Mouse (Mus musculus) hindbrain, embryonic 15.5 days (tissue): Measurements from ENCODE around the gene 2310061I04Rik. TPM values are rescaled to one million over a fixed set of nuclear protein-coding genes. Genes with fewer than 3 reads are reported as not detected.
A peak's percentile ranks its signal among the peaks of the same experiment; 100 is the strongest.

Source experiments
- ATAC-seq: fragments of 200-750 bp; cut with Nextera tagmentation; 2 replicates; pipeline ENCODE4 v1.8.0; 2017; ENCODE audit warnings: low read depth, moderate number of reproducible peaks, moderate TSS enrichment; ENCODE audit not compliant: low FRiP score
- H3K27ac ChIP-seq: fragments of 300-500 bp; sonication (generic); replicated peaks from 2 replicates; pipeline ENCODE4 v1.5.1; 2015; ENCODE audit warnings: mild to moderate bottlenecking, inconsistent platforms
- H3K27me3 ChIP-seq: fragments of 300-500 bp; sonication (generic); 2 replicates; pipeline ENCODE4 v1.6.1; 2015; ENCODE audit warnings: control low read depth, inconsistent platforms
- H3K36me3 ChIP-seq: fragments of 300-500 bp; sonication (generic); 2 replicates; pipeline ENCODE4 v1.6.1; 2015; ENCODE audit warnings: control low read depth, inconsistent platforms
- H3K4me1 ChIP-seq: fragments of 300-500 bp; sonication (generic); replicated peaks from 2 replicates; pipeline ENCODE4 v1.6.1; 2015; ENCODE audit warnings: control low read depth, inconsistent platforms
- H3K4me2 ChIP-seq: fragments of 300-500 bp; sonication (generic); 2 replicates; pipeline ENCODE4 v1.6.1; 2015; ENCODE audit warnings: moderate library complexity, mild to moderate bottlenecking, inconsistent platforms
- H3K4me3 ChIP-seq: fragments of 300-500 bp; sonication (generic); 2 replicates; pipeline ENCODE4 v1.5.1; 2015; ENCODE audit warnings: mild to moderate bottlenecking, inconsistent platforms
- H3K9ac ChIP-seq: fragments of 300-500 bp; sonication (generic); 2 replicates; pipeline ENCODE4 v1.6.1; 2015; ENCODE audit warnings: inconsistent platforms
- H3K9me3 ChIP-seq: fragments of 300-500 bp; sonication (generic); 2 replicates; pipeline ENCODE4 v1.6.1; 2016; ENCODE audit warnings: control low read depth, inconsistent platforms
- WGBS: fragments of 180-500 bp; shearing (Covaris S2); methylation state at CpG from one replicate; pipeline ENCODE4 v1.1.7; 2015; 5-methylcytosine and 5-hydroxymethylcytosine counted together
- polyA plus RNA-seq: library from polyadenylated mRNA; unstranded; fragments of >200 nt; fragmentation: Nextera tagmentation; extraction: Ambion mirVana; gene quantifications from 2 replicates; pipeline ENCODE4 v1.2.1, GENCODE M21; 2015

Gene 2310061I04Rik
- polyA plus RNA-seq, 1 experiment from 2014 or later, result 68.6 TPM

DNA sequence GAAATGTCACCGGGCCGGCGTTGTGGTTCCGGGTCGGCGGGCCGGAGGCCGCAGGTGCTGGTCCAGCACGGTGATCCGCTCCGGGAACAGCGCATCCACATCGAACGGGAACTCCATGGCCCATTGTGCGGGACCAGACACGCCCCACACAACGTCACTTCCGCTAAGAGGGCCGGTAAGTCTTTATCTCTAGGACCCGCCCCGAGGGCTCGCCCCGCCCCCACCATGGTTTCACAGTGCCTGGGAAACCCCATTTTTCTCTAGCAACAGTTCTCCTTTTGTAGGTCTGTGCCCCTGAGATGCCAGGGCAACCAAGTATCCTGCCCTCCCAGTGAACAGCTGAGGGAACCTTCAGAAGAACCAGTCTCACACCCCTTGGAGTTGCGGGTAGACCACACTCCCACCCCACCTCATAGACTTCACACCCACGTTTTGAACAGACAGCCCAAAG lies 12.7 kb upstream of the 2310061I04Rik start, which contains the start of gene Atat1:
Gene Atat1, minus strand, starts transcription at position 157 of the 451 bp plus-strand sequence.
- ATAC-seq, result peak; percentile 93
- Histone ChIP-seq H3K4me2 (peak within 1 kb of the TSS; percentile 73), H3K4me1 (peaks cover 22% of the 10 kb centered on the region), H3K27me3 (no peaks in the 10 kb centered on the region), H3K9ac (peak within 1 kb of the TSS; percentile 73), H3K27ac (peak within 1 kb of the TSS; percentile 91), H3K9me3 (no peaks in the 10 kb centered on the region), H3K36me3 (peaks cover 28% of the 10 kb centered on the region), H3K4me3 (peak within 1 kb of the TSS; percentile 67)
- WGBS, result 2% methylated on average over 25 of the region's 25 CpGs

DNA sequence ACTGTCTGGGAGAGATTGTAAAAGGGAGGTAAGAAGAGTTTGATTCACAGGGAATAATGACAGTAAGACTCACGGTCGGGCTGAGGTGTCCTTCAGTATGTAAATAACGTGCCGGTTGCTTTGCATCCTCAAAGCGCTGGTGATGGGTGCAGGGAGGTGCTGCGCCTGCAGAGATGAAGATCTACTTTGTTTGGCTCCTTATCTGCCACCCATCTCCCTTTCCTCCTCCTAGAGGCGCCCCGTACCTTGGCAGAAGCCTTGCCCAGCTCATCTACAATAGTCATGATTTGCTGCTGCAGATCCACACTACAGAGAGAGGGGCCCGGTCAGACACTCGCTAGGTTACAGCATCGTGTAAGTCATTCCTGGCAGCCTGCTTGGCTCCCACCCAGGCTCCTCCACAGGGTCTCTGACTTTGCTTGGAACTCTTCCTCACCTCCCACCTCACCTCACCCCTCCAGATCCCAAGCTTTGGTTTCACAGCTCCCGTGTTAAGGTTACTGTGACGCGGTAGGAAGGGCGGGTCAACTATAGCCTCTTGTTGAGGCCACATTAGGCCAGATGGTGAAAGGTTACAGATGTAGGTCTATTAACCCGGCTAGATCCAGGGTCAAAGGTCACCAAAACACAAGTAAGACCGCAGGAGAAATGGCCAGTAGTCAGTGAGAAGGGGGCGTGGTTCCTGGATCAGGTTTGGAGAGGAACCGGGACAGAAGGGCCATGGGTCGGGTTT lies 12.1 kb upstream of the 2310061I04Rik start:
- Histone ChIP-seq H3K4me1 (peaks cover 21% of the 10 kb centered on the region), H3K9me3 (no peaks in the 10 kb centered on the region), H3K9ac (peak overlapping the region; percentile 73), H3K27me3 (no peaks in the 10 kb centered on the region), H3K4me3 (peak overlapping the region; percentile 67), H3K27ac (peak overlapping the region; percentile 91), H3K36me3 (peaks cover 33% of the 10 kb centered on the region), H3K4me2 (peak overlapping the region; percentile 73)
- peak; percentile 33 for ATAC-seq
- WGBS, result 13% methylated on average over 20 of the region's 20 CpGs

DNA sequence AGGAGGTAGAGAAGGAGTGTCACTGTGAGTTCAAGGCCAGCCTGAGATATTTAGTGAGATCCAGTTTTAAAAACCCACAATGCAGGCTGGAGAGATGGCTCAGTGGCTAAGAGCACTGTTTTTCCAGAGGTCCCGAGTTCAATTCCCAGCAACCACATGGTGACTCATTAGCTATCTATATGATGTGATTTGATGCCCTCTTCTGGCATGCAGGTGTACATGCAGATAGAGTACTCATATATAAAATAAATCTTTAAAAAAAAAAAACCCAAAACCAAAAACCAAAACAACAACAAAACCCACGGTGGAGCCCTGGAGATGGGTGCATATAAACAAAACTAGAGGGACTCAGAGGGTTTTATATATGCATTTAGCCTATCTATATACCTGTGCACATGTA lies 10.4 kb upstream of the 2310061I04Rik start:
- no peak for ATAC-seq
- Histone ChIP-seq H3K36me3 (peaks cover 49% of the 10 kb centered on the region), H3K27ac (no peak overlapping the region), H3K27me3 (no peaks in the 10 kb centered on the region), H3K4me2 (peak overlapping the region; percentile 73; the same call in 1 of the 2 replicates), H3K4me3 (no peak overlapping the region), H3K4me1 (peaks cover 21% of the 10 kb centered on the region), H3K9ac (peak overlapping the region; percentile 25; the same call in 1 of the 2 replicates), H3K9me3 (no peaks in the 10 kb centered on the region)
- WGBS, result 84% methylated on average over 2 of the region's 2 CpGs

DNA sequence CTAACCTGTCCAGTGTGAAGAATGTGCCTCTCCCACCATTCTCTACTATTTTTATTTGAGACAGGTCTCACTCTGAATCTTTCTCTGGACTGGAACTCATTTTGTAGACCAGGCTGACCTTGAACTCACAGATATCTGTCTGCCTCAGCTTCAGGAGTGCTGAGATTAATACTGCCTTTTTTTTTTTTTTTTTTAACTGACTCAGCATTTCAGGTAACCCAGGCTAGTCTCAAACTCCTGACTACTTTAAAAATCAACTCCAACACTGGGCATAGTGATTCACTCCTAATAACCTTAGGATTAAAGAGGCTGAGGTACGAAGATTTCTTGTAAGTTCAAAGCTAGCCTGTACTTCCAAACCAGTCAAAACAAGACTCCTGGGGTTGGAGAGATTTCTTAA lies 8.4 kb upstream of the 2310061I04Rik start:
- Histone ChIP-seq H3K27me3 (no peaks in the 10 kb centered on the region), H3K4me2 (no peak overlapping the region), H3K4me1 (peaks cover 21% of the 10 kb centered on the region), H3K36me3 (peaks cover 67% of the 10 kb centered on the region), H3K27ac (no peak overlapping the region), H3K4me3 (no peak overlapping the region), H3K9me3 (no peaks in the 10 kb centered on the region), H3K9ac (no peak overlapping the region)
- no peak for ATAC-seq
- WGBS, result 100% methylated on average over 1 of the region's 1 CpGs

DNA sequence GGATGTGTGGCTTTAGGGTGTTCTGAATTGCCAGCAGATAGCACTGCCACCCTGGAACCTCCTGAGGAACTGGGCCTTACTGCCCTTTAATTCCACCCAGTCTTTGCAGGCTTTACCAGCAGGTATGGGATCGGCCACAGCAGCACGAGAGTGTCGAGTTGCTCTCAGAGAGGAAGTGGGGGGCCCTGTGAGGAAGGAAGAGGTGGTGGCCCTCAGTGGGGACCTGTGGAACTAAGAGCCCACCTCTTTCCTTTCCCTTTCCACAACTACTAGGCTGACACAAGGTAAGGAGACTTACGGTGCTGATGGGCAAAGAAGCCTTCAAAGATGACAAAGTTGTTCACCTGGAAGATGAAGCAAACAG lies 6.7 kb upstream of the 2310061I04Rik start:
- Histone ChIP-seq H3K4me2 (no peak overlapping the region), H3K4me1 (peaks cover 13% of the 10 kb centered on the region), H3K36me3 (peaks cover 83% of the 10 kb centered on the region), H3K9ac (no peak overlapping the region), H3K4me3 (no peak overlapping the region), H3K27me3 (no peaks in the 10 kb centered on the region), H3K9me3 (no peaks in the 10 kb centered on the region), H3K27ac (no peak overlapping the region)
- no peak for ATAC-seq
- WGBS, result 88% methylated on average over 4 of the region's 4 CpGs

DNA sequence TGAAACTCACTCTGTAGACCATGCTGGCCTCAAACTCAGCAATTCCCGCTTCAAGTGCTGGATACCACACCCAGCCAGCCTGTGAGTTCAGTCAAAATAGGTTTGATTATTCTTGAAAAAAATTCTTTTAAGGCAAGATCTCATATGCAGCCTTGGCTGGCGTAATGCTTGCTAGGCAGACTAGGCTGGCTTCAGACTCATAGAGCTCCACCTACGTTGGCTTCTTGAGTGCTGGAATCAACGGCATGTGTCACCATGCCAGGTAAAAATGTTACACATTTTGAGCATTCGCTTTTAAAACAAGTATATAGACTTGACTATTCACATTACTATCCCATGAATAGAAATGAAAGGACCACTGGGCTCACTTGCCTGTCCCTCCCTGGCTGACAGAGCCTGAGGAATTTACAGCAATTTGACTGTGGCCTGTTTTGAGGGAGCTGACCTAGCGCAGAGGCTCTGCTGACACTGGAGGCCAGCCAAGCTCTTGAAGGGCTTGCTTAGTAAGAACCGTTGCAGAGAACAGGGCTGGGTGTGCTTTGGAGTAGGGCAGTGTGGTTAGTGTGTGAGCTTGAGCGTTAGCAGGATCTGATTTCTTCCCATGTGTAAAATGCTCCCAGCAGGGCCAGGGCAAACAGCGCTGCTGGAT lies 6.2 kb upstream of the 2310061I04Rik start:
- Histone ChIP-seq H3K9ac (no peak overlapping the region), H3K27ac (no peak overlapping the region), H3K4me2 (no peak overlapping the region), H3K4me3 (no peak overlapping the region), H3K27me3 (no peaks in the 10 kb centered on the region), H3K36me3 (peaks cover 86% of the 10 kb centered on the region), H3K4me1 (peaks cover 8% of the 10 kb centered on the region), H3K9me3 (no peaks in the 10 kb centered on the region)
- no peak for ATAC-seq
- WGBS, result 93% methylated on average over 9 of the region's 9 CpGs

DNA sequence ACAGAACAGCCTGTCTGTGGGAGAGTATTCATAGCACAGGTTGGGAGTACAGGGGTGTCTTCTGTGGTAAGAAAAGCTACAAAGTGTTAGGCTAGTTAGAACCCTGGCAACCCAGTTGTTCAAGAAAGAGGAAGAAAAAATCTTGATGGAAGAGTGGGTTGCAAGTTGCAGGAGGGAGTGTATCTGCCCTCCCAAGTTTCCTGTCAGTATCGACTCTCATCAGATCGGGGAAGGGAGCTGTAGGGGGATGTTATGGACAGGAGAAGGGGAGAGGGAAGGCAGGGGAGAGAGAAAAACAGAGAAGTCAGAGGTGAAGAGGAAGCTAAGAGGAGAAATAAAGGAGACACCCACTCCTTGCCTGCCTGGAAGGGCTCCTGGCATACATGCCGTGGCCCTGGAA lies 3.4 kb upstream of the 2310061I04Rik start:
- ATAC-seq, result no peak
- Histone ChIP-seq H3K36me3 (peaks cover 72% of the 10 kb centered on the region), H3K4me3 (no peak overlapping the region), H3K9ac (no peak overlapping the region), H3K4me1 (peaks cover 20% of the 10 kb centered on the region), H3K27ac (no peak overlapping the region), H3K4me2 (no peak overlapping the region), H3K27me3 (no peaks in the 10 kb centered on the region), H3K9me3 (no peaks in the 10 kb centered on the region)
- WGBS, result 91% methylated on average over 3 of the region's 3 CpGs

DNA sequence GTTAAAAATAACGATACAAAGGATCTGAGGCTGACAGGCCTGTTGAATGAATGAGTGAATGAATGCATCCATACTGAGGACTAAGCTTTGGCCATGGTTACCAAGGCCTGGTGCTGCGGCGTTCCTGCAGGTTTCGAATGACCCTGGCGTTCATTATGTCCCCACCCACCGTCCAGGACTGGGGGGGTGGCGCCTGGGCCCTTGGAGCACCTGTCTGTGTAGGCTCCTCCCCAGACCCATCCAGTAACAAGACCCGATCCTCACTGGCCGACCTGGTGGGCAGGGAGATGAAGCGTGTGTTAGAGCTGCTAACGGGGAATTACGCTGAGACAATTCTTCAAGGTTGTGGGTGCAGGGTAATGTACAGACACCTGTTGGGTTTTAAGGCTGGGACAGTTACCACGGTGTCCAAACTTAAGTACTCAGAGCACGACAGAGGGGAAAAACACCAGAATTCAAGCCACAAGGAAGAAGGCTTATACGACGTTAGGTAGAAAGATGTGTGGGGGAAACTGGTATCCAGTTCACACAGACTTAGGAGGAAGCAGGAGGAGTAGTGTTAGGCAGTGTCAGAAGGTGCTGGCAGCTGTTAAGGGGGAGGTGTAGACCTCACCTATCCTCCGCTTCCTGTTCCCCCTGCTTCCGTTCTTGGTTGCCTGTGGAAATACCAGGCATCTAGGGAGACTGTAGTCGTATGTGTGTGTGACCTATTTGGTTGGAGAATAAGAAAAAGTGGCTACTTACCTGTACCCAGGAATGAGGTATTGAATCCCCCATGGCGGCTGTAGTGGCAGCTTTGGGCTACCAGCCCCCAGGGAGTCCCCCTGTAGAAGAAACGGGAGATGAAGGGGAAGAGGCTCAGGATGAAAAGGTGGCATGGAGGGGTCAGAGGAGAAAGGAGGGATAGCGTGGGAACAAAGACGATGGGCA lies 678 bp upstream of the 2310061I04Rik start:
- H3K4me2 ChIP-seq, result peak overlapping the region; percentile 86
- WGBS, result 45% methylated on average over 23 of the region's 23 CpGs
- peak overlapping the region; percentile 76 for H3K4me3 ChIP-seq
- peak; percentile 49 for ATAC-seq
- H3K27me3 ChIP-seq, result no peaks in the 10 kb centered on the region
- peak overlapping the region; percentile 98 for H3K27ac ChIP-seq
- H3K4me1 ChIP-seq, result peaks cover 23% of the 10 kb centered on the region
- H3K36me3 ChIP-seq, result peaks cover 66% of the 10 kb centered on the region
- peak overlapping the region; percentile 85 for H3K9ac ChIP-seq
- H3K9me3 ChIP-seq, result no peaks in the 10 kb centered on the region

DNA sequence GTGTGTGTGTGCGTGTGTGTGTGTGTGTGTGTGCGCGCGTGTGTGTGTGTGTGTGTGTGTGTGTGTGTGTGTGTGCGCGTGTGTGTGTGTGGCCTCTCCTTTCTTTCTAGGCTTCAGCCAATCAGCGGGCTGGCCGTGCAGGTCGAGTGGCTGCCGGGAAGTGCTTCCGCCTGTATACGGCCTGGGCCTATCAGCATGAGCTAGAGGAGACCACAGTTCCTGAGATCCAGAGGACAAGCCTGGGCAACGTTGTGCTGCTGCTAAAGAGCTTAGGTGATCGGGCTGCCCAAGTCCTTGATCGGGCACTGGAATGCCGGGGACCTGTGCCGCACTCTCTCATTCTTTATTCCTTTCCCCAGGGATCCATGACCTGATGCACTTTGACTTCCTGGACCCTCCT lies 9.5 kb downstream of the 2310061I04Rik start:
- no peaks in the 10 kb centered on the region for H3K27me3 ChIP-seq
- no peak overlapping the region for H3K4me2 ChIP-seq
- no peaks in the 10 kb centered on the region for H3K9me3 ChIP-seq
- no peak overlapping the region for H3K9ac ChIP-seq
- H3K4me1 ChIP-seq, result no peaks in the 10 kb centered on the region
- H3K36me3 ChIP-seq, result peaks cover 90% of the 10 kb centered on the region
- no peak overlapping the region for H3K27ac ChIP-seq
- no peak for ATAC-seq
- 92% methylated on average over 13 of the region's 17 CpGs for WGBS
- no peak overlapping the region for H3K4me3 ChIP-seq

DNA sequence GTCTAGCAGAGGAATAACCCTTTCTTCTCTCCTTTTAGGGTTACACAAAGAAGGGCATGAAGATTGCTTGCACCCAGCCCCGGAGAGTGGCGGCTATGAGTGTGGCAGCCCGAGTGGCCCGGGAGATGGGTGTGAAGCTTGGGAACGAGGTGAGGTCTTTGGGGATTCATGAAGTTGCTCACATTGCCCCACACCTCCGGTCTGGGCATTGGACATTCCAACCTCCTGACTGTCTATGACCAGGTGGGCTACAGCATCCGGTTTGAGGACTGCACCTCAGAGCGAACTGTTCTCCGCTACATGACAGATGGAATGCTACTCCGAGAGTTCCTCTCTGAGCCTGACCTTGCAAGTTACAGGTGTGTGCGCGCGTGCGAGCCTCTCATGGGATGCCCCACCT lies 13.5 kb downstream of the 2310061I04Rik start:
- WGBS, result 98% methylated on average over 14 of the region's 14 CpGs
- no peaks in the 10 kb centered on the region for H3K27me3 ChIP-seq
- H3K4me1 ChIP-seq, result peaks cover 11% of the 10 kb centered on the region
- H3K9me3 ChIP-seq, result no peaks in the 10 kb centered on the region
- no peak overlapping the region for H3K27ac ChIP-seq
- no peak overlapping the region for H3K4me2 ChIP-seq
- no peak overlapping the region for H3K4me3 ChIP-seq
- H3K9ac ChIP-seq, result no peak overlapping the region
- H3K36me3 ChIP-seq, result peaks cover 68% of the 10 kb centered on the region
- no peak for ATAC-seq

DNA sequence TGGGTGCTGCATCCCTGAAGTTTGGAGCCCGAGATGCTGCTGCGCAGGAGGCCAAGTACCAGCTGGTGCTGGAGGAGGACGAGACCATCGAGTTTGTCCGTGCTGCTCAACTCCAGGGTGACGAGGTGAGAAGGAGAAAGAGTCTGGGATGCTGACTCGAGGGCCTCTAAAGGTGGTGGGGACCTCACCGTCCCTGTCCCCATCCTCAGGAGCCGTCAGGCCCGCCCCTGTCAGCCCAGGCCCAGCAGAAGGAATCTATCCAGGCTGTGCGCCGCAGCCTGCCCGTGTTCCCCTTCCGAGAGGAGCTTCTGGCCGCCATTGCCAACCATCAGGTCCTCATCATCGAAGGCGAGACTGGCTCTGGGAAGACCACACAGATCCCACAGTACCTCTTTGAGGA lies 14.3 kb downstream of the 2310061I04Rik start:
- Histone ChIP-seq H3K27ac (no peak overlapping the region), H3K9ac (no peak overlapping the region), H3K4me2 (no peak overlapping the region), H3K4me1 (peaks cover 11% of the 10 kb centered on the region), H3K36me3 (peaks cover 60% of the 10 kb centered on the region), H3K4me3 (no peak overlapping the region), H3K9me3 (no peaks in the 10 kb centered on the region), H3K27me3 (no peaks in the 10 kb centered on the region)
- ATAC-seq, result no peak
- 91% methylated on average over 17 of the region's 17 CpGs for WGBS
